Comparison of ENCODE assay signal across 10 mouse cellular contexts in genomic region chr4:111691057-111691543, GRCm38 (mm10). TPM values are rescaled to one million over a fixed set of nuclear protein-coding genes. Genes with fewer than 3 reads are reported as not detected.
DNase-seq lines count a peak whose midpoint lies in the region; ATAC-seq lines count a peak whose summit lies in the region.
"Had no signal": no experiment of that assay in that cellular context is flagged by ENCODE, and none has a peak within 500 bp of the region (broad histone marks: within the 10 kb centered on the region; RNA-seq: fewer than 3 reads in every experiment).

No protein-coding gene starts in this region.

- 41% methylated on average over 5 of the region's 5 CpGs for WGBS in heart, embryonic 14.5 days
- WGBS in midbrain, embryonic 12.5 days, result 66% methylated on average over 5 of the region's 5 CpGs
- 75% methylated on average over 5 of the region's 5 CpGs for WGBS in midbrain, embryonic 11.5 days
- WGBS in intestine, embryonic 15.5 days, result 57% methylated on average over 5 of the region's 5 CpGs

- H3K4me2 ChIP-seq in heart, embryonic 14.5 days (ENCODE audit: low read length), result no peak overlapping the region; the same call in 1 of the 2 replicates
- H3K4me2 ChIP-seq in midbrain, embryonic 12.5 days (replicated peaks), result no peak overlapping the region
- no peak overlapping the region for H3K4me2 ChIP-seq in midbrain, embryonic 11.5 days
- no peak overlapping the region for H3K4me2 ChIP-seq in intestine, embryonic 15.5 days (replicated peaks)

- intact Hi-C loops in heart, postnatal 25 days (cut with DNase I), result no loop called here

- H3K9ac ChIP-seq in heart, embryonic 14.5 days (ENCODE audit: low read length), result no peak overlapping the region
- no peak overlapping the region for H3K9ac ChIP-seq in midbrain, embryonic 12.5 days (replicated peaks)
- no peak overlapping the region for H3K9ac ChIP-seq in midbrain, embryonic 11.5 days (ENCODE audit: low read length)
- no peak overlapping the region for H3K9ac ChIP-seq in intestine, embryonic 15.5 days

- peak overlapping the region in 1 of 2 experiments; percentile 4; a peak in 2 of 4 replicates for H3K27ac ChIP-seq in heart, embryonic 14.5 days (replicated peaks in 1 of 2; ENCODE audit: control insufficient read depth in 1 of 2, insufficient read depth in 1 of 2, low read depth in 2 of 2, low read length in 2 of 2)
- no peak overlapping the region for H3K27ac ChIP-seq in midbrain, embryonic 12.5 days (replicated peaks)
- H3K27ac ChIP-seq in midbrain, embryonic 11.5 days (ENCODE audit: low read depth, low read length), result no peak overlapping the region
- no peak overlapping the region for H3K27ac ChIP-seq in intestine, embryonic 15.5 days

- no peaks in the 10 kb centered on the region for H3K9me3 ChIP-seq in heart, embryonic 14.5 days (ENCODE audit: control insufficient read depth, low read length)
- H3K9me3 ChIP-seq in midbrain, embryonic 12.5 days, result no peaks in the 10 kb centered on the region
- no peaks in the 10 kb centered on the region for H3K9me3 ChIP-seq in midbrain, embryonic 11.5 days (ENCODE audit: control insufficient read depth, low read length)
- no peaks in the 10 kb centered on the region for H3K9me3 ChIP-seq in intestine, embryonic 15.5 days

- DNase-seq in heart, postnatal 25 days (ENCODE audit: low spot score), result no peak
- DNase-seq in midbrain, embryonic 11.5 days (ENCODE audit: low spot score, missing footprints), result no peak
- DNase-seq in testis, postnatal 10 days (ENCODE audit: low spot score), result peak; percentile 69
- no peak for DNase-seq in T-cell, adult 2 months (ENCODE audit: low spot score)
- no peak for DNase-seq in frontal cortex, adult 2 months (ENCODE audit: extremely low spot score in 1 of 2, low spot score in 1 of 2)
- DNase-seq: cerebellum, postnatal 36 days; heart, adult 18-20 months had no signal

- H3K4me1 ChIP-seq in heart, embryonic 14.5 days (ENCODE audit: control insufficient read depth in 2 of 2, insufficient read depth in 2 of 2, low read length in 2 of 2), result peaks cover 7 to 11% of the 10 kb centered on the region in 2 experiments; a peak in 3 of 4 replicates
- H3K4me1 ChIP-seq in midbrain, embryonic 12.5 days, result peaks cover 14% of the 10 kb centered on the region
- no peaks in the 10 kb centered on the region for H3K4me1 ChIP-seq in midbrain, embryonic 11.5 days (ENCODE audit: control insufficient read depth, insufficient read depth, low read length)
- 0 out of 2 replicates have a peak, but pooled peaks cover 9% of the 10 kb centered on the region for H3K4me1 ChIP-seq in intestine, embryonic 15.5 days (replicated peaks)

- H3K36me3 ChIP-seq in heart, embryonic 14.5 days (ENCODE audit: control insufficient read depth, insufficient read depth, low read length), result no peaks in the 10 kb centered on the region
- H3K36me3 ChIP-seq in midbrain, embryonic 12.5 days, result no peaks in the 10 kb centered on the region
- no peaks in the 10 kb centered on the region for H3K36me3 ChIP-seq in midbrain, embryonic 11.5 days (ENCODE audit: control insufficient read depth, insufficient read depth, low read length)
- H3K36me3 ChIP-seq in intestine, embryonic 15.5 days, result no peaks in the 10 kb centered on the region

- no peak overlapping the region for H3K4me3 ChIP-seq in heart, embryonic 14.5 days (ENCODE audit: control insufficient read depth in 1 of 2, insufficient read depth in 1 of 2, low read depth in 1 of 2, low read length in 2 of 2)
- H3K4me3 ChIP-seq in midbrain, embryonic 12.5 days, result no peak overlapping the region
- H3K4me3 ChIP-seq in midbrain, embryonic 11.5 days (ENCODE audit: low read depth, low read length), result no peak overlapping the region
- H3K4me3 ChIP-seq in intestine, embryonic 15.5 days (replicated peaks), result no peak overlapping the region

- ATAC-seq in heart, embryonic 14.5 days (ENCODE audit: insufficient number of reproducible peaks, insufficient read depth, low FRiP score, low read depth), result 0 out of 2 replicates have a peak, but pooled peaks have one; percentile 75
- peak; percentile 45 for ATAC-seq in midbrain, embryonic 12.5 days (ENCODE audit: low FRiP score, low read depth)
- no peak for ATAC-seq in midbrain, embryonic 11.5 days (ENCODE audit: low FRiP score)
- ATAC-seq in intestine, embryonic 15.5 days, result peak; percentile 38; the same call in 1 of the 2 replicates

- no peaks in the 10 kb centered on the region for H3K27me3 ChIP-seq in heart, embryonic 14.5 days (ENCODE audit: control insufficient read depth, insufficient read depth, low read length)
- H3K27me3 ChIP-seq in midbrain, embryonic 12.5 days, result no peaks in the 10 kb centered on the region
- no peaks in the 10 kb centered on the region for H3K27me3 ChIP-seq in midbrain, embryonic 11.5 days (ENCODE audit: control insufficient read depth, insufficient read depth, low read length)
- H3K27me3 ChIP-seq in intestine, embryonic 15.5 days (replicated peaks), result no peaks in the 10 kb centered on the region

RNA-seq across cellular contexts. Expression of gene Spata6, which starts 28.7 kb away (rescaled TPM):
- 16.7 and 20.1 TPM in 2 replicates for polyA plus RNA-seq in heart, embryonic 14.5 days (2014; fragmentation: Nextera tagmentation; extraction: Ambion mirVana)
- 10 to 100 TPM in 1 of 2 experiments, 1 to 10 TPM in 1; 8.9 to 10.8 TPM for total RNA-seq in heart, postnatal 25 days (2021)
- polyA plus RNA-seq in midbrain, embryonic 12.5 days (2016; fragmentation: Nextera tagmentation; extraction: Ambion mirVana), result 23.8 and 27.3 TPM in 2 replicates
- 27.6 and 34.3 TPM in 2 replicates for polyA plus RNA-seq in midbrain, embryonic 11.5 days (2014; fragmentation: Nextera tagmentation; extraction: Ambion mirVana)
- 16.5 and 16.8 TPM in 2 replicates for polyA plus RNA-seq in intestine, embryonic 15.5 days (2015; fragmentation: Nextera tagmentation; extraction: Ambion mirVana)
- polyA plus RNA-seq in frontal cortex, adult 2 months (2012; rRNA removed), result 4.6 and 5.4 TPM in 2 replicates
